Mouse (Mus musculus) liver, adult 2 months (tissue): ENCODE measurements around the gene Ece1. TPM values are rescaled to one million over a fixed set of nuclear protein-coding genes. Genes with fewer than 3 reads are reported as not detected.
A peak's percentile ranks its signal among the peaks of the same experiment; 100 is the strongest.

Experiments
- DNase-seq: peaks from one replicate; pipeline ENCODE4 v3.0.0-alpha.2; 2011; ENCODE audit warnings: low read depth, low spot score; ENCODE audit errors: extremely low read depth
- H3K27ac ChIP-seq: fragments of 200-500 bp; replicated peaks from 2 replicates; pipeline ENCODE4 v1.5.1; 2012; ENCODE audit warnings: low read depth, mild to moderate bottlenecking, control low read depth, inconsistent platforms, low read length; ENCODE audit not compliant: insufficient read depth
- H3K27me3 ChIP-seq: fragments of 200-500 bp; 2 replicates; pipeline ENCODE4 v1.6.1; 2012; ENCODE audit warnings: mild to moderate bottlenecking, moderate library complexity, low read length, inconsistent platforms; ENCODE audit not compliant: control insufficient read depth, insufficient read depth
- H3K36me3 ChIP-seq: fragments of 200-500 bp; 2 replicates; pipeline ENCODE4 v1.6.1; 2012; ENCODE audit warnings: low read length, inconsistent platforms; ENCODE audit not compliant: control insufficient read depth, insufficient read depth
- H3K4me1 ChIP-seq: fragments of 200-500 bp; 2 replicates; pipeline ENCODE4 v1.6.1; 2011; ENCODE audit warnings: low read length; ENCODE audit not compliant: control insufficient read depth, insufficient read depth
- H3K4me3 ChIP-seq: fragments of 200-500 bp; 2 replicates; pipeline ENCODE4 v1.5.1; 2011; ENCODE audit warnings: low read depth, mild to moderate bottlenecking, control low read depth, low read length, moderate library complexity; ENCODE audit not compliant: insufficient read depth
- H3K79me2 ChIP-seq: fragments of 200-500 bp; 2 replicates; pipeline ENCODE4 v1.6.1; 2012; ENCODE audit warnings: inconsistent platforms, mild to moderate bottlenecking, low read length, moderate library complexity; ENCODE audit not compliant: control insufficient read depth, insufficient read depth
- H3K9ac ChIP-seq: fragments of 200-500 bp; 2 replicates; pipeline ENCODE4 v1.6.1; 2012; ENCODE audit warnings: low read depth, mild to moderate bottlenecking, control low read depth, inconsistent platforms, low read length
- CTCF ChIP-seq: fragments of 200-500 bp; IDR thresholded peaks from 2 replicates; pipeline ENCODE4 v1.5.1; 2011; ENCODE audit warnings: low read depth, low read length, control low read depth
- POLR2A ChIP-seq: fragments of 200-500 bp; IDR thresholded peaks from 2 replicates; pipeline ENCODE4 v1.6.1; 2011; ENCODE audit warnings: low read length, control low read depth; ENCODE audit not compliant: insufficient read depth; ENCODE audit errors: extremely low read depth
- WGBS: fragments of 180-500 bp; shearing (Covaris S2); methylation state at CpG from one replicate; pipeline ENCODE4 v1.1.7; 2018; 5-methylcytosine and 5-hydroxymethylcytosine counted together
- polyA plus RNA-seq: library from polyadenylated mRNA; depleted of rRNA; stranded (reverse); fragments of >200 nt; gene quantifications from 2 replicates; pipeline ENCODE4 v1.2.3, GENCODE M21; 2012
- total RNA-seq: library from RNA; depleted of rRNA; stranded (reverse); fragments of >200 nt; gene quantifications from 2 replicates; pipeline ENCODE4 v1.2.3, GENCODE M21; 2014

Ece1 gene
- total and polyA plus RNA-seq, 2 experiments, result 213 to 630 TPM

GRCm38 (mm10) chr4:137896612-137897297, 34.7 kb downstream of the Ece1 start:
- WGBS, result 57% methylated on average over 12 of the region's 12 CpGs
- no peak overlapping the region for H3K27ac ChIP-seq
- H3K4me3 ChIP-seq, result no peak overlapping the region
- H3K27me3 ChIP-seq, result no peaks in the 10 kb centered on the region
- H3K4me1 ChIP-seq, result peaks cover 23% of the 10 kb centered on the region
- H3K9ac ChIP-seq, result no peak overlapping the region
- no peak for DNase-seq
- peaks cover 59% of the 10 kb centered on the region for H3K79me2 ChIP-seq
- no peaks in the 10 kb centered on the region for H3K36me3 ChIP-seq
- no peak for TF ChIP-seq CTCF
- TF ChIP-seq POLR2A, result no peak

GRCm38 (mm10) chr4:137897298-137897612, 35.2 kb downstream of the Ece1 start:
- Histone ChIP-seq H3K27me3 (no peaks in the 10 kb centered on the region), H3K36me3 (no peaks in the 10 kb centered on the region), H3K9ac (no peak overlapping the region), H3K4me1 (peaks cover 26% of the 10 kb centered on the region), H3K79me2 (peaks cover 55% of the 10 kb centered on the region), H3K4me3 (no peak overlapping the region), H3K27ac (no peak overlapping the region)
- 26% methylated on average over 8 of the region's 8 CpGs for WGBS
- TF ChIP-seq POLR2A (no peak), CTCF (no peak)
- peak; percentile 36 for DNase-seq

GRCm38 (mm10) chr4:137898490-137898889, 36.5 kb downstream of the Ece1 start:
- no peak for DNase-seq
- H3K27ac ChIP-seq, result no peak overlapping the region
- H3K4me1 ChIP-seq, result peaks cover 33% of the 10 kb centered on the region
- H3K4me3 ChIP-seq, result no peak overlapping the region
- H3K27me3 ChIP-seq, result no peaks in the 10 kb centered on the region
- no peak for TF ChIP-seq CTCF
- no peak for TF ChIP-seq POLR2A
- H3K9ac ChIP-seq, result no peak overlapping the region
- H3K79me2 ChIP-seq, result peaks cover 60% of the 10 kb centered on the region; the same call in 1 of the 2 replicates
- 83% methylated on average over 7 of the region's 7 CpGs for WGBS
- H3K36me3 ChIP-seq, result no peaks in the 10 kb centered on the region

- H3K4me3 ChIP-seq, result no peak overlapping the region
Observed at GRCm38 (mm10) chr4:137902268-137902667, 40.2 kb downstream of the Ece1 start.

GRCm38 (mm10) chr4:137902873-137903272, 40.8 kb downstream of the Ece1 start:
- H3K27me3 ChIP-seq, result no peaks in the 10 kb centered on the region
- no peak overlapping the region for H3K9ac ChIP-seq
- no peak for DNase-seq
- peak overlapping the region; percentile 46; the same call in 1 of the 2 replicates for H3K27ac ChIP-seq
- WGBS, result 76% methylated on average over 7 of the region's 7 CpGs
- H3K36me3 ChIP-seq, result peaks cover 2% of the 10 kb centered on the region; the same call in 1 of the 2 replicates
- TF ChIP-seq CTCF (no peak), POLR2A (no peak)
- H3K4me3 ChIP-seq, result no peak overlapping the region
- H3K4me1 ChIP-seq, result peaks cover 24% of the 10 kb centered on the region
- H3K79me2 ChIP-seq, result peaks cover 60% of the 10 kb centered on the region

More at GRCm38 (mm10) chr4:137902268-137902667, 40.2 kb downstream of the Ece1 start:
- H3K4me1 ChIP-seq, result peaks cover 24% of the 10 kb centered on the region
- H3K79me2 ChIP-seq, result peaks cover 62% of the 10 kb centered on the region
- peaks cover 2% of the 10 kb centered on the region; the same call in 1 of the 2 replicates for H3K36me3 ChIP-seq
- TF ChIP-seq POLR2A (no peak), CTCF (no peak)
- no peak overlapping the region; the same call in 1 of the 2 replicates for H3K9ac ChIP-seq
- peak; percentile 43 for DNase-seq
- H3K27ac ChIP-seq, result peak overlapping the region; percentile 46
- no peaks in the 10 kb centered on the region for H3K27me3 ChIP-seq
- WGBS, result 34% methylated on average over 13 of the region's 13 CpGs

- Histone ChIP-seq H3K79me2 (peaks cover 58% of the 10 kb centered on the region), H3K27me3 (no peaks in the 10 kb centered on the region), H3K4me3 (no peak overlapping the region), H3K9ac (no peak overlapping the region), H3K36me3 (peaks cover 2% of the 10 kb centered on the region; the same call in 1 of the 2 replicates), H3K4me1 (peaks cover 15% of the 10 kb centered on the region), H3K27ac (no peak overlapping the region)
- TF ChIP-seq POLR2A (no peak), CTCF (no peak)
- WGBS, result 87% methylated on average over 13 of the region's 13 CpGs
- no peak for DNase-seq
Observed at GRCm38 (mm10) chr4:137904956-137905551, 43.0 kb downstream of the Ece1 start.
